8 mouse cellular contexts compared by ENCODE assay signal in the genomic region with DNA sequence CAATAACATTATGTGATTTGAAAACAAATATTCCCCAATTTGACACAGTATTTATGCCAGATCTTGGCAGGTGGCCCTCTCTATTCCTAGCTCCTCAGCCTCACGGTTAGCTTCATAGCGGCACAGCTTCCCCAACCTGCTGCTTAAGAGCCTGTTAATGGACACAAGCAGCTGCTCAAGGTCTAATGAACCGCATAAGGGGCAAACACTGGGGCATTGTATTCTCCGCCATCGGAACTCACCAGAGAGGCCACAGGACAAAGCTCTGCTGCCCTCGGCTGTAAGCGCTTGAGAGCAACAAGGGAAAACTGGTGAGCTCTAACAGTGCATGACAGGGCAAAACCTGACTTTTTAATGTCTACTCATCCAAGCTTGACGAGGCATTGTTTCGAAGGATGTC. TPM values are rescaled to one million over a fixed set of nuclear protein-coding genes. Genes with fewer than 3 reads are reported as not detected.
DNase-seq lines count a peak whose midpoint lies in the region; ATAC-seq and TF ChIP-seq lines count a peak whose summit lies in the region.
"Had no signal": no experiment of that assay in that cellular context is flagged by ENCODE, and none has a peak within 500 bp of the region (broad histone marks: within the 10 kb centered on the region; RNA-seq: fewer than 3 reads in every experiment).

No protein-coding gene starts in this region.

- WGBS in embryonic facial prominence, embryonic 10.5 days, result 18% methylated on average over 9 of the region's 9 CpGs

- ATAC-seq in frontal cortex, adult (ENCODE audit: low TSS enrichment), result no peak

- peak; percentile 1 for TF ChIP-seq CTCF in C2C12 (IDR thresholded peaks at IDR 0.05; ENCODE audit: control insufficient read depth, insufficient read depth, insufficient read length)

- H3K4me1 ChIP-seq in embryonic facial prominence, embryonic 10.5 days, result peaks cover 27% of the 10 kb centered on the region

- peak; percentile 81 for DNase-seq in Muller cell, postnatal 12 days (ENCODE audit: inconsistent ontology term)
- peak; percentile 55 for DNase-seq in embryonic facial prominence, embryonic 10.5 days (ENCODE audit: low spot score)
- peak; percentile 20 to 39 for DNase-seq in kidney, postnatal 4 days
- DNase-seq in urinary bladder, postnatal 4 days (ENCODE audit: low spot score in 2 of 2), result no peak
- DNase-seq in spleen, postnatal 14 days (ENCODE audit: low spot score in 2 of 2), result no peak

- H3K9me3 ChIP-seq in embryonic facial prominence, embryonic 10.5 days, result no peaks in the 10 kb centered on the region

- no peak overlapping the region for H3K4me3 ChIP-seq in C2C12 (ENCODE audit: insufficient read depth, poor library complexity, severe bottlenecking)
- H3K4me3 ChIP-seq in embryonic facial prominence, embryonic 10.5 days, result no peak overlapping the region

- no peaks in the 10 kb centered on the region for H3K79me2 ChIP-seq in C2C12 (ENCODE audit: control insufficient read depth, insufficient read depth)

- H3K27me3 ChIP-seq in C2C12 (ENCODE audit: control insufficient read depth, insufficient read depth, insufficient read length), result no peaks in the 10 kb centered on the region
- peaks cover 46% of the 10 kb centered on the region for H3K27me3 ChIP-seq in embryonic facial prominence, embryonic 10.5 days (replicated peaks; ENCODE audit: low read depth, poor library complexity, severe bottlenecking)

- no peaks in the 10 kb centered on the region for H3K36me3 ChIP-seq in C2C12 (ENCODE audit: control insufficient read depth, insufficient read depth)
- no peaks in the 10 kb centered on the region for H3K36me3 ChIP-seq in embryonic facial prominence, embryonic 10.5 days (replicated peaks)

- H3ac ChIP-seq in C2C12 (ENCODE audit: control insufficient read depth, insufficient read length, low read depth), result no peak overlapping the region

- H3K27ac ChIP-seq in embryonic facial prominence, embryonic 10.5 days (replicated peaks), result no peak overlapping the region

- no peaks in the 10 kb centered on the region for H3K79me3 ChIP-seq in C2C12 (ENCODE audit: low read depth)

TF ChIP-seq in C2C12, 6 proteins besides CTCF, POLR2A, EP300 and RAD21:
- TF ChIP-seq MYOD1 (IDR thresholded peaks at IDR 0.05; ENCODE audit: control insufficient read depth, insufficient read length, low read depth) (peak; percentile 26), MAX (IDR thresholded peaks at IDR 0.05) (no peak)

RNA-seq across cellular contexts. Expression of gene Unc13c, which starts 2.0 kb away (rescaled TPM):
- polyA plus RNA-seq in C2C12 (2012; fragmentation: generic; extraction: Trizol), result under 0.01 TPM
- polyA plus RNA-seq in embryonic facial prominence, embryonic 10.5 days (2016; fragmentation: Nextera tagmentation; extraction: Ambion mirVana), result 0.17 and 0.25 TPM in 2 replicates
- polyA plus RNA-seq: liver, adult 2 months had no signal

Comparison
In these comparisons a context has a peak if more than half of its experiments do, and no peak if none do; other contexts are left out.
1. DNase-seq: peak in Muller cell, postnatal 12 days (single experiment), embryonic facial prominence, embryonic 10.5 days (single experiment) and kidney, postnatal 4 days (2 of 2); none in urinary bladder, postnatal 4 days (0 of 2) and spleen, postnatal 14 days (0 of 2).